Mouse (Mus musculus) bone marrow, adult 2 months (tissue): ENCODE data around the gene Atp2a2.

ENCODE experiments used
- CTCF ChIP-seq: fragments of 200-500 bp; IDR thresholded peaks from 2 replicates; pipeline ENCODE4 v1.5.1; 2011; ENCODE audit warnings: low read length, control low read depth; ENCODE audit not compliant: control insufficient read depth, insufficient read depth
- POLR2A ChIP-seq: fragments of 200-500 bp; IDR thresholded peaks from 2 replicates; pipeline ENCODE4 v1.6.1; 2011; ENCODE audit warnings: low read depth, mild to moderate bottlenecking, control low read depth, low read length, borderline replicate concordance; ENCODE audit not compliant: control insufficient read depth

- TF ChIP-seq CTCF = no peak
- no peak for TF ChIP-seq POLR2A
Measured at GRCm38 (mm10) chr5:122521130-122521473, 19.1 kb upstream of the Atp2a2 start.
